Mouse (Mus musculus) lung, postnatal 0 days (tissue): Measurements from ENCODE around the gene Fzd2. TPM values are rescaled to one million over a fixed set of nuclear protein-coding genes. Genes with fewer than 3 reads are reported as not detected.

Experiments used
- ATAC-seq: fragments of 200-750 bp; cut with Nextera tagmentation; 2 replicates; pipeline ENCODE4 v1.8.0; 2017; ENCODE audit warnings: moderate library complexity
- DNase-seq: peaks from one replicate; pipeline ENCODE4 v3.0.0-alpha.2; 2016; ENCODE audit warnings: low spot score
- H3K27ac ChIP-seq: fragments of 300-500 bp; sonication (generic); 2 replicates; pipeline ENCODE4 v1.5.1; 2014; ENCODE audit warnings: antibody characterized with exemption, mild to moderate bottlenecking, low read length, mixed read lengths
- H3K27me3 ChIP-seq: fragments of 300-500 bp; sonication (generic); replicated peaks from 2 replicates; pipeline ENCODE4 v1.6.1; 2014; ENCODE audit warnings: low read length, mixed read lengths; ENCODE audit not compliant: insufficient read depth
- H3K36me3 ChIP-seq: fragments of 300-500 bp; sonication (generic); 2 replicates; pipeline ENCODE4 v1.6.1; 2014; ENCODE audit warnings: low read length, mixed read lengths; ENCODE audit not compliant: insufficient read depth
- H3K4me1 ChIP-seq: fragments of 300-500 bp; sonication (generic); 2 replicates; pipeline ENCODE4 v1.6.1; 2014; ENCODE audit warnings: antibody characterized with exemption, low read depth, low read length, mixed read lengths; ENCODE audit not compliant: insufficient read depth
- H3K4me2 ChIP-seq: fragments of 300-500 bp; sonication (generic); replicated peaks from 2 replicates; pipeline ENCODE4 v1.6.1; 2014; ENCODE audit warnings: low read depth, mild to moderate bottlenecking, low read length, moderate library complexity, mixed read lengths
- H3K4me3 ChIP-seq: fragments of 300-500 bp; sonication (generic); 2 replicates; pipeline ENCODE4 v1.5.1; 2014; ENCODE audit warnings: low read depth, low read length
- H3K9ac ChIP-seq: fragments of 300-500 bp; sonication (generic); replicated peaks from 2 replicates; pipeline ENCODE4 v1.6.1; 2014; ENCODE audit warnings: low read depth, mild to moderate bottlenecking
- H3K9me3 ChIP-seq: fragments of 300-500 bp; sonication (generic); 2 replicates; pipeline ENCODE4 v1.6.1; 2016; ENCODE audit warnings: low read length, mixed read lengths
- CTCF ChIP-seq: IDR thresholded peaks from 2 replicates; pipeline ENCODE4 v1.5.1; 2016; ENCODE audit warnings: antibody characterized with exemption, mild to moderate bottlenecking
- EP300 ChIP-seq: IDR thresholded peaks from 2 replicates; pipeline ENCODE4 v1.6.1; 2016; ENCODE audit warnings: antibody characterized with exemption, mild to moderate bottlenecking, control low read depth
- WGBS: fragments of 180-500 bp; shearing (Covaris S2); extraction: QIAGEN DNeasy Blood & Tissue Kit; methylation state at CpG from one replicate; pipeline ENCODE4 v1.1.7; 2014; 5-methylcytosine and 5-hydroxymethylcytosine counted together
- polyA plus RNA-seq: library from polyadenylated mRNA; unstranded; fragments of >200 nt; fragmentation: Nextera tagmentation; extraction: Ambion mirVana; gene quantifications from 2 replicates; pipeline ENCODE4 v1.2.1, GENCODE M21; 2015

The Fzd2 gene
- polyA plus RNA-seq, 1 experiment from 2014 or later = 19.6 TPM

DNA sequence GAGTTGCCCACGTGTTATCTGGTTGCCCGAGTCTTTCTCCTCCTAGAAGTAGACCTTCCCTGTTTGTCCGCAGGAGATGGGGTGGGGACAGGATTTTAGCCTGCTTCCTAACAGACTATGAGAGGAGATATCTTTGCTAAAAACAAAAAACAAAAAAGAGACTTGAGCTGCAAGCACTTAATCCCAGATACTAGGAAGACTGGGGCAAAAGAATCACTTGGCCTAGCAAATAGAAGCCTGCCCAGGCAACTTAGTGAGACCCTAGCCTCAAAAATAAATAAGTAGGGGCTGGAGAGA is 24.2 kb upstream of the Fzd2 start:
- H3K27me3 ChIP-seq = no peaks in the 10 kb centered on the region
- H3K4me1 ChIP-seq = peaks cover 15% of the 10 kb centered on the region; the same call in 1 of the 2 replicates
- H3K9ac ChIP-seq = peak overlapping the region; percentile 43; the same call in 1 of the 2 replicates
- no peak for TF ChIP-seq CTCF
- no peak for TF ChIP-seq EP300
- H3K4me3 ChIP-seq = no peak overlapping the region
- 42% methylated on average over 3 of the region's 3 CpGs for WGBS
- no peaks in the 10 kb centered on the region for H3K9me3 ChIP-seq
- ATAC-seq = no peak
- H3K36me3 ChIP-seq = no peaks in the 10 kb centered on the region
- no peak for DNase-seq
- H3K4me2 ChIP-seq = peak overlapping the region; percentile 60; the same call in 1 of the 2 replicates
- peak overlapping the region; percentile 91 for H3K27ac ChIP-seq

DNA sequence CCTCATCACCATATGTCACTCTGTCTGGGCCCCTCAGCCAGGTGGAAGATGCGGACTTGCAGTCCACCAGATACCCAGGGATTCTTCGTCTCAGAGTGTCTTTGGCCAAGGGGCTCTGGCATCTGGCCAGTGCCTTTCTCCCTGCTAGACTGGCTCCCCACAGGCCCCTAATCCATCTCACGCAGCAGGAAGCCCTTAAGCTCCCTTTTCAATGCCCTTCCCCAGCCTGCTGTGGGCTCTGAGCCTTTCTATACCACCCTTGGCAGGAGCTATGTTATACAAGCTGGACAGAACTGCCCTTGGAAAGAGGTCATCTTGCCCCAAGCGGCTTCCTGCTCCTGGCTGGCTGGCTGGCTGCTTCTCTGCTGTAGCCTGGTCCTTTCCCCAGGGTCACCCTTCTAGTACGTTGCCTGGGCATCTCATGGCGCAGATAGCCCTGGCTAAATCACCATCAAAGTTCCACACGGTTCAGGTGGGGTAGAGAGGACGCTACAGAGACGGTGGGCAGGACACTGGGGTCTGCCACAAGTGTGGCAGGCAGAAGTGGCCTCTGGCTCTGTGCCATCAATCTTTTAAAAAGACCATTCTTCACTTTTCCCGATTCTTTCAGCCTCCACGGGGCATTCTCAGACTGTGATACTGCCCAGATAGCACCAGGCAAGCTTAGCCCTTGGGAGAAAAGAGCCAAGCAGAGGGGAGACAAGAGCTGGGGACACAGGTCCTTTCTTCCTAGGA is 22.7 kb upstream of the Fzd2 start:
- no peak overlapping the region for H3K4me2 ChIP-seq
- H3K4me1 ChIP-seq = peaks cover 15% of the 10 kb centered on the region; the same call in 1 of the 2 replicates

DNA sequence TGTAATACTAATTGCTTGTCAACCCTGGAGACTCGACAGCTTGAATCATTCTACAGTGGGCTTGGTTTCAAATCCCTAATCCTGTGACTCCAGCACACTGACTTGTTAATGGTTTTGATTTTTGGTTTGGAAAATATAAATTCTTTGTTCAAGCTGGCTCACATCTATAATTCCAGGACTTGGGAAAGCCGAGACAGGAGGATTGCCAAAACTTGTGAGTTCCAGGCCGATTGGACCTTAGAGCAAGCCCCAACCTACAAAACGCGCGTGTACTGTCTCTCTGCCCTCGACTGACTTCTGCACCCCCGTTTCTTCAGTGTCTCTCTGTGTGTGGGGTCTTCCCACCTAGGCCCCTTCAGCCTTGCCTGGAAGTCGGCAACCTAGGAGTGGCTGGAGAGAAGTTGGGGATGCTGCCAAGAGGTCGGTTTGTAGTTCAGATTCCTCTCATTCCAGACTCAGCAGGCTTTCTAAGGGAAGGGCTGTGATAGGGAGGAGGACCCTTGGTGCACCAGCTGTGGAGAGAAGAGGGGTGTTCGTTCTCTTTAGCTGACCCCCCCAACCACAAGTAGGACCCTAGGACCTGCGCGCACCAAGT is 22.1 kb upstream of the Fzd2 start:
- Histone ChIP-seq H3K27ac (peak overlapping the region; percentile 76), H3K4me2 (peak overlapping the region; percentile 17; the same call in 1 of the 2 replicates), H3K36me3 (no peaks in the 10 kb centered on the region), H3K9ac (no peak overlapping the region), H3K27me3 (no peaks in the 10 kb centered on the region), H3K9me3 (no peaks in the 10 kb centered on the region), H3K4me1 (peaks cover 15% of the 10 kb centered on the region; the same call in 1 of the 2 replicates), H3K4me3 (no peak overlapping the region)
- WGBS = 15% methylated on average over 13 of the region's 13 CpGs
- peak; percentile 34 for ATAC-seq
- TF ChIP-seq CTCF (no peak), EP300 (no peak)
- DNase-seq = peak; percentile 72

More for the DNA sequence above, 22.7 kb upstream of the Fzd2 start:
- H3K4me3 ChIP-seq = no peak overlapping the region
- H3K27ac ChIP-seq = peak overlapping the region; percentile 35; the same call in 1 of the 2 replicates
- no peaks in the 10 kb centered on the region for H3K9me3 ChIP-seq
- no peaks in the 10 kb centered on the region for H3K36me3 ChIP-seq
- H3K9ac ChIP-seq = no peak overlapping the region
- no peak for TF ChIP-seq EP300
- no peak for TF ChIP-seq CTCF
- no peaks in the 10 kb centered on the region for H3K27me3 ChIP-seq
- ATAC-seq (no peak), DNase-seq (no peak)
- WGBS = 22% methylated on average over 11 of the region's 11 CpGs

DNA sequence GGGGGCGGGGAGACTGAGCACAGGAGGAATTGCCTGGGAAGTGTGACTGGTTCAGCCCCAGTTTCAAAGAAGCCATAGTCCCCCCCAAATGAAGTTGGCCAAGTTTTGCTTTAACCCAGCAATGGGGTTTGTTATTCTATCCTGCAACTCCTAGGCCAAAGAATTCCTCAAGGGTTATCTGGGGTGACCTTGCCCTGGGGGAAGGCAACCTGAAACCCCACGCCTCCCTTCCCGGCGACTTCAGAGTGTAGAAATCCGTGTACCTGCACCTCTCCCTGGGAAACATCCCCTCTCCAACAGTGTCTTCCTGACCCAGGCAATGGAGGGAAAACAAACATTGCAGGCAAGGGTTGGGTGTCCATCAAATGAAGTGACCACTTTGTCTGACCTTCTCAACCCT is 21.5 kb upstream of the Fzd2 start:
- peak overlapping the region; percentile 17; the same call in 1 of the 2 replicates for H3K4me2 ChIP-seq
- H3K9ac ChIP-seq = no peak overlapping the region

DNA sequence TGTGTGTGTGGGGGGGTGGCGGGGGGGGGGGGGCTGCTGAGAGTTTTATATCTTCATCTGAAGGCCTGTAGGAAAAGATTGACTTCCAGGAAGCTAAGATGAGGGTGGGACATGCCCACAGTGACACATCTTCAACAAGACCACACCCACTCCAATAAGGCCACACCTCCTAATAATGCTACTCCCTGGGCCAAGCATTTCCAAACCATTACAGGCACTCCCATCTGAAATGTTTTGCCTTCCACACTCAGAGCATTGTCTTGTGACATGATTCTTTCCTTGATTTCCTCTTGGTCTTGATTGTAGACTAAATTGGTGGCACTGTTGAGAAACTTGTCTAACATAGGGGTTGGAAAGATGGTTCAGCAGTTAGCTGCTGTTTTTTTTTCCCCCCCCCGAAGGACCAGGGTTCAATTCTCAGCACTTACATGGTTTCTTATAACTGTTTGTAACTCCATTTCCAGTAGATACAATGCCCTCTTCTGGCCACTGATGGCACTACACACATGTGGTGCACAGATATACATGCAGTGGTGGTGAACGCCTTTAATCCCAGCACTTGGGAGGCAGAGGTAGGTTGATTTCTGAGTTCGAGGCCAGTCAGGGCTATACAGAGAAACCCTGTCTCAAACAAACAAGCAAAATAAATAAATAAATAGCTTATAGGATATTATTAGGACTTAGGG is 17.6 kb upstream of the Fzd2 start:
- peaks cover 8% of the 10 kb centered on the region; the same call in 1 of the 2 replicates for H3K4me1 ChIP-seq
- no peak overlapping the region for H3K27ac ChIP-seq
- no peaks in the 10 kb centered on the region for H3K27me3 ChIP-seq
- H3K9ac ChIP-seq = no peak overlapping the region
- H3K4me3 ChIP-seq = no peak overlapping the region
- ATAC-seq (no peak), DNase-seq (no peak)
- no peaks in the 10 kb centered on the region for H3K36me3 ChIP-seq
- TF ChIP-seq CTCF (peak; percentile 36), EP300 (no peak)
- no peaks in the 10 kb centered on the region for H3K9me3 ChIP-seq
- no peak overlapping the region for H3K4me2 ChIP-seq
- 91% methylated on average over 4 of the region's 4 CpGs for WGBS

More for the DNA sequence above, 21.5 kb upstream of the Fzd2 start:
- H3K4me3 ChIP-seq = no peak overlapping the region
- H3K27ac ChIP-seq = peak overlapping the region; percentile 76
- DNase-seq (no peak), ATAC-seq (no peak)
- no peak for TF ChIP-seq EP300
- no peaks in the 10 kb centered on the region for H3K9me3 ChIP-seq
- 20% methylated on average over 5 of the region's 5 CpGs for WGBS
- H3K36me3 ChIP-seq = no peaks in the 10 kb centered on the region
- no peaks in the 10 kb centered on the region for H3K27me3 ChIP-seq
- peaks cover 15% of the 10 kb centered on the region; the same call in 1 of the 2 replicates for H3K4me1 ChIP-seq

DNA sequence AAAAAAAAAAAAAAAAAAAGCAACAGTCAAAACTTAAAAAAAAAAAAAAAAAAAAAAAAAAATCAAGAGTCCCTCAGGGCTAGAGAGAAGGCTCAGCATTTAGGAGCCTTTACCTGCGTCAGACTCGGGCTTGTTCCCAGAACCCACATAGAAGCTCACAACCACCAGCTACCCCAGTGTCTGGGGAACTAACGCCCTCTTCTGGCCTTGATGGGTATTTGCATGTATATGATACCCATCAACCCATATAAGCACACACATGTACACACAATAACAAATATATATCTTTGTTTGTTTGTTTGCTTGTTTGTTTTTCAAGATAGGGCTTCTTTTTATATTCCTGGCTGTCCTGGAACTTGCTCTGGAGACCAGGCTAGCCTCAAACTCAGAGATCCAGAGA is 16.6 kb upstream of the Fzd2 start:
- no peaks in the 10 kb centered on the region for H3K27me3 ChIP-seq
- 78% methylated on average over 3 of the region's 3 CpGs for WGBS
- no peak overlapping the region for H3K4me2 ChIP-seq
- TF ChIP-seq EP300 = no peak
- peak; percentile 32 for TF ChIP-seq CTCF
- no peaks in the 10 kb centered on the region for H3K36me3 ChIP-seq
- peaks cover under 1% of the 10 kb centered on the region; the same call in 1 of the 2 replicates for H3K4me1 ChIP-seq
- no peak overlapping the region for H3K4me3 ChIP-seq
- no peaks in the 10 kb centered on the region for H3K9me3 ChIP-seq
- DNase-seq (no peak), ATAC-seq (no peak)
- H3K9ac ChIP-seq = no peak overlapping the region
- H3K27ac ChIP-seq = no peak overlapping the region
